ENCODE assay signal across 22 mouse cellular contexts in genomic region chr2:163487360-163487759, GRCm38 (mm10). TPM values are rescaled to one million over a fixed set of nuclear protein-coding genes. Genes with fewer than 3 reads are reported as not detected.
"Had no signal": no experiment of that assay in that cellular context is flagged by ENCODE, and none has a peak within 500 bp of the region (broad histone marks: within the 10 kb centered on the region; RNA-seq: fewer than 3 reads in every experiment).

No protein-coding gene starts in this region.

- DNase-seq: retina, postnatal 1 day; right cerebral cortex, adult 18-20 months; right cerebral cortex, postnatal 14 days; right cerebral cortex, postnatal 25 days; right cerebral cortex, postnatal 4 days; spleen, adult 18-20 months; thymus, adult 18-20 months; thymus, adult 2 months; thymus, postnatal 14 days; thymus, postnatal 25 days; thymus, postnatal 36 days; thymus, postnatal 4 days had no signal

- H3K4me2 ChIP-seq: neural tube, embryonic 13.5 days; neural tube, embryonic 15.5 days; stomach, embryonic 15.5 days had no signal

- H3K27ac ChIP-seq: neural tube, embryonic 13.5 days; neural tube, embryonic 15.5 days; stomach, embryonic 15.5 days; stomach, postnatal 0 days had no signal

- H3K9me3 ChIP-seq: neural tube, embryonic 13.5 days; neural tube, embryonic 15.5 days; stomach, embryonic 15.5 days had no signal

- H3K36me3 ChIP-seq: neural tube, embryonic 13.5 days; neural tube, embryonic 15.5 days; stomach, embryonic 15.5 days had no signal

- H3K4me1 ChIP-seq: stomach, embryonic 15.5 days had no signal

- H3K27me3 ChIP-seq: neural tube, embryonic 15.5 days; stomach, embryonic 15.5 days had no signal

- H3K4me3 ChIP-seq: neural tube, embryonic 13.5 days; neural tube, embryonic 15.5 days; stomach, embryonic 15.5 days had no signal

- H3K9ac ChIP-seq: neural tube, embryonic 13.5 days; neural tube, embryonic 15.5 days; stomach, embryonic 15.5 days had no signal

RNA-seq across cellular contexts. Expression of gene R3hdml, which starts 4.8 kb away (rescaled TPM):
- polyA plus RNA-seq: neural tube, embryonic 13.5 days; spleen, adult 2 months; stomach, embryonic 14.5 days; stomach, embryonic 16.5 days; testis, adult 2 months; urinary bladder, adult 2 months had no signal

RNA-seq across cellular contexts. Expression of gene Hnf4a, which starts 19.2 kb away (rescaled TPM):
- polyA plus RNA-seq: neural tube, embryonic 13.5 days; neural tube, embryonic 14.5 days had no signal
